Mouse (Mus musculus) spleen, adult 2 months (tissue): ENCODE measurements around the gene Sdsl.

ENCODE experiments used
- CTCF ChIP-seq: fragments of 200-500 bp; IDR thresholded peaks from 2 replicates; pipeline ENCODE4 v1.5.1; 2011; ENCODE audit warnings: mild to moderate bottlenecking, inconsistent platforms; ENCODE audit not compliant: insufficient read depth, insufficient read length, insufficient replicate concordance; ENCODE audit errors: extremely low read depth
- POLR2A ChIP-seq: fragments of 200-500 bp; IDR thresholded peaks from 2 replicates; pipeline ENCODE4 v1.6.1; 2011; ENCODE audit warnings: low read depth, low read length, inconsistent platforms

DNA sequence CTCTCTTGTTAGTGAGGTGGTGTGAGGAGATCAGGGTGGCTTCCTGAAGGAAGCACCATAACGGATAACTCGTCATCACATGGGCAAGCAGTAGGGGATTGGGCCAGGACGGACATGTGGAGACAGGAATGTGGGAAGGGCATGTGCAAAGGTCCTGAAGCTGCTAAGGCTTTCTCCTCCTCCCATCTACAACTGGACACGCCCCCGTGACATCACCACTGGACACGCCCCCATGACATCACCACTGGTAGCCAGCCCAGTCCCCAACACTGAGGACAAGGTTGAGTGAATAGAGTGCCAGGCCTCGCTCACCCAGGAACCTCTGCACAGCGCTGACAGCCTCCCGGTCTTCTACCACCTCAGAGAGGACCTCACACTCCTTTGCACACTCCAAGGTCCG, 13.5 kb downstream of the Sdsl start:
- TF ChIP-seq CTCF (no peak), POLR2A (no peak)
